Mouse (Mus musculus) liver, adult 2 months (tissue): ENCODE measurements at regions not wholly inside any gene's neighbourhood (a gene's known extent, or its start where the extent isn't known, plus 50 kb on each side); places are given as distances from the start of the nearest gene placed in this dataset.

Experiments
- CTCF ChIP-seq: fragments of 200-500 bp; IDR thresholded peaks from 2 replicates; pipeline ENCODE4 v1.5.1; 2011; ENCODE audit warnings: low read depth, low read length, control low read depth
- POLR2A ChIP-seq: fragments of 200-500 bp; IDR thresholded peaks from 2 replicates; pipeline ENCODE4 v1.6.1; 2011; ENCODE audit warnings: low read length, control low read depth; ENCODE audit not compliant: insufficient read depth; ENCODE audit errors: extremely low read depth

DNA sequence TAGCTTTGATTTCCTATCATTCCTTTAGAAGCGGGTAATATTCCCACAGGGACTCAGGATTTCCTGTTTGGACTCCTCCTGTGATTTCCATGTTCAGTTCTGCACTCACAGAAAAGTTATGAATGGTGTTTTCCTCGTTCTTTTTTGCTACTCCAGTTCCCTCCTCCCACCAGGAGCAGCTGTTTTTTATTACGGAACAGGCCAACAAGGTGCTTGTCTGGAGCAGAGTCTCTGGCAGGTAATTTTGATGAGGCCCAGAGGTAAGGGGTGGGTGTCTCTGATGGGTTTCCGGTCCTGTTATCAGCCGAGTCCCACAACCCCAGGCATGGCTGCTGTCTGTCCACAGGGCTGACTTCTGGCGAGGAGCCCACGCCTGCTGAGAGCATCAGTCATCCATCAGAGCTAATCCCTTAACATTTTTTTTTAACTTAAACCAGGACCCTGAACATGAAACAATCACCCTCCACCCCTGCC, 364.7 kb downstream of the Ets1 start:
- no peak for TF ChIP-seq POLR2A
- no peak for TF ChIP-seq CTCF
